Mouse (Mus musculus): ENCODE measurements around the gene Cabcoco1.

The Cabcoco1 gene

DNA sequence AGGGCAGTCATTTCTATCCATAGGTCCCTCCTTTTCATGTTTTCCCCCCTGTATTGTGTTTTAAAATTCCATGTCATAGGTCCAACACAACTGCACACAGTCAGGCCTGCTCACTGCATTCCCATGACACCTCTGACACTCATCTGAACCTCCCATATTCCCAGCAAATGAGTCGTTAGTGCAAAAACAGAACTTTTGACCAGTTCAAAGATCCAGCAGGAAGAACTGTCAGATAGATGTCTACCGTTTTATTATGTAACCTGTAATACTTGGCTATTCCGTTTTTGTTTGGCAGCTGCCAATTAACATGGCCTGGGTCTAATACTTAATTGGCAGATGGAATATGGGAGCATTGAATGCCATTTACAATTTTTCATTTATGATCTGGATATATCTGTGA lies 34.0 kb downstream of the Cabcoco1 start:
- no peak for DNase-seq (ENCODE audit: low read depth, low spot score)

DNA sequence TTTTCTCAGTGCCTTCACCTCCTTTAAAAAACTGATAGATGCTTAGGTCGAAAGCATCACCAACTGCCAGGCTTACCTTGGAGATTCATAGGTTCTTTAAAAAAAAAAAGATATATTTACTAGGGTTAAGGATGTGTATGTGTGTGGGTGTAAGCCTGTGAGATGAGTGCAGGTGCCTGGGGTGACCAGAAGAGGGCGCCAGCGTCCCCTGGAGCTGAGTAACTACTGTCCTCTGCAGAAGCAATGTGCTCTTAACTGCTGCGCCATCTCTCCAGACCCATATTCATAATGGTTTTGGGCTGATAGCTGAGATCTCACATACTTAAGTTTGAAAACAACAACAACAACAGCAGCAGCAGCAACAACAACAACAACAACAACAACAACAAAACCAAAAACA lies 35.5 kb downstream of the Cabcoco1 start:
- no peak for DNase-seq (ENCODE audit: low read depth, low spot score)

DNA sequence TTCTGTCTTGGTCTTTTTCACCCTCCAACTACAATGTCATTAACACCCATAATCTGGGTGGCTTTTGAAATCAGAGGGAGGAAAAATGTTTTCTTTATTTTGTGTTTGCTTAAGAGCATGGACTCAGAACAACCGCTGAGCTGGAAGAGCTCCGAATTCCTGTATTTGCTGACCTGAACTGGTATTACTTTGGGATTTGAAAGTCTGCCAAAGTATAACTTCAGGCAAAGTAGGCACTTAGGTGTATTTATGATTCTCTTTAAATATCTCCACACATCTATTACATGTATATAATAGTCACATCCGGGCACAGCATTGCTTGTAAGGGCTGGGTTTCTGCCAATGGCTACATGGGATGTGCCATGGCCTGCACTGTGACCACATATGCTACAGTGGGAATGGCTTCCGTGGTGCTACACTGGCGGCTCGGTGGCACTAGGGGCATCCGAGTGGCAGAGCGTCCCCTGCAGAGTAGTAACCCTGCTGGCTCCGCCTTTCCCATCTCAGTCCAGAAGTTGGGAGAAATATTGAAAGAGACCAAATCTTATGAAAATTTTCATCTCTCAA lies 37.0 kb downstream of the Cabcoco1 start:
- no peak for DNase-seq (ENCODE audit: low read depth, low spot score)

DNA sequence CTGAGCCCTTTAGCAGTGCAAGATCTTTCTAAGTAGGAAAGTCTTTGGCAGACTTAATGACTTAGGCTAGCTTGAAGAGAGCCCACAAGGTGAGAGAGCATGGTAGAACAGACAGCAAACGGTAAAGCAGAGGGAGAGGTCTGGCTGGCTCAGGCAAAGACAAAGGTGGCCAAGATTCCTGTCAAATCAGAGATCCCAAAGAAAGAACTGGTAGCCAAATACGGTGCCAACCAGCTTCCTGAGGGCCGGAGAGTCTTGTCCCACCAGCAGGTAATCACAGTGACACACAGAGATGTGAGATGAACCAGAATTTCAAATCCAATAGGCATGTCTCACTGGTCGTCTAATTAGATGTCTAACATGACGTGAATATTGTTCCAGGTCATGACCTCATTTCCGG lies 40.6 kb downstream of the Cabcoco1 start:
- no peak for DNase-seq (ENCODE audit: low read depth, low spot score)

DNA sequence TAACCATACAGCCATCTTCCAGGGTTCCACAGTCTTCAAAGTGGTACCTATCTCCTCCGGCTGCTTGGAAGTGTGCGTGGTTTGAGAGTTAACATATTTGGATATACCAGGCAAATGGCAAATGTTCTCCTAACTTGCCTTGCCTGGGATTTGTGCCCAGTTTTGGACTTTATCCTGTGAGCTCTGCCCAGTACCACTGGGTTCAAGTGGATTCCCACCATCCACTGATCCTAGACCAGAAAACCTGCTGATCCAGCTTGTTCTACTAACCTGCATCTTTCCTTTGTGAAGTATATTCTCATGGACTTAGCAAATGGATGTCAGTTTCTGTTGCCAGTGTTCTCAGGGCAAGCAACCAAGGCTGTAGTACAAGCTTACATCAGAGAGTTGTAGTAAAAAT lies 46.5 kb downstream of the Cabcoco1 start:
- no peak for DNase-seq (ENCODE audit: low read depth, low spot score)

DNA sequence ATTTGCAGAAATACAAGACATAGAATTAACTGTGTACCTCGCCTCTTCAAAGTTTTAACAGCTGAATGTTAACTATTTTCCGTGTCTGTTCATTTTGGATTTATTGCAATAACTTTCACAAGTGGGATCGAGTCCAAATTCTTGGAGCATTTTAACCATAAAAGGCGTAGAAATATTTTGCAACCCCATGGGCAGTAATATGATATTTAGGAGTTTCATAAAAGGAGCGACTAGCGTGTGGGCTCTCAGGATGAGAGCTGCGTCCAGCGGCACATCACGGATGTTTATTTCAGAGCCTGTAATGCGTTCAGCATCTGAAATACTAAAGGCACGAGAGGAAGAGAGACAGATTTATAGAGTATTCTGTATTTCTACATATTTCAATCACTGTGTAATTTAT lies 50.1 kb downstream of the Cabcoco1 start:
- no peak for DNase-seq (ENCODE audit: low read depth, low spot score)

DNA sequence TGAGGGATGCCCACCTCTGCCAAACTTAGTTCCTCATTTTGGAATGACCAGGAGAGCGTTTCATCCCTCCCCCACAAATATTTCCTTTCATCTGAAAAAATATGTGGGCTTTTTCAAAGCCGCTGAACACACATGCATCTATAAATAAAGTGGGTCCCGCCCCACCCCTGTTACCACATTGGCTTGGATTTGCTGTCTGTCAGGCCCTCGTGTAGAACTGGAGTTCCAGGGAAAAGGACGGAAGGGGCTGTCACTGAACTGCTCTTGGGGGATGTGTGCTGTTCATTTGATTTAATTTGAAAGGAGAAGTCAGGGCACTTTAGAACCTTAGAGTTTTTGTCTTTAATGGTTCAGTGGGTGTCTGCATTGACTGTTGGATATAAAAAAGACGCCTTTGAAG lies 50.9 kb downstream of the Cabcoco1 start:
- no peak for DNase-seq (ENCODE audit: low read depth, low spot score)

DNA sequence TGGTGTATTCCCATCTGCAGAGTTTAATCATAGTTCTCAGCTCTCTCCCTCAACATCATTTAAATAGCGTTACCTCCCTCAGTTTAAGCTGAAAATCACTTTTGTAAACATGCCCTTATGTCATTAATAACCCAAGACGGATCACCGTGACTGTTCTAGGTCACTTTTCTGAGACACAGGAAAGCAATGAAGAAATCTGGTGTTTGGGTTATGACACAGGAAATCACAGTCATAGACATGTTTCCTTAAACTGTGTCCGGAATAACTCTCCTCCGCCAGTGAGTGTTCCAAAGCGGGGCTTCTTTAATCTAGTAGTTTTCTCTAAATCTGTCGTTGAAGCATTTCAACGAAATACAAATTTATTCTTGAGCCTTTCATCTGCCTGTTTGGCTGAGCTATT lies 68.9 kb downstream of the Cabcoco1 start:
- no peak for DNase-seq (ENCODE audit: low read depth, low spot score)

DNA sequence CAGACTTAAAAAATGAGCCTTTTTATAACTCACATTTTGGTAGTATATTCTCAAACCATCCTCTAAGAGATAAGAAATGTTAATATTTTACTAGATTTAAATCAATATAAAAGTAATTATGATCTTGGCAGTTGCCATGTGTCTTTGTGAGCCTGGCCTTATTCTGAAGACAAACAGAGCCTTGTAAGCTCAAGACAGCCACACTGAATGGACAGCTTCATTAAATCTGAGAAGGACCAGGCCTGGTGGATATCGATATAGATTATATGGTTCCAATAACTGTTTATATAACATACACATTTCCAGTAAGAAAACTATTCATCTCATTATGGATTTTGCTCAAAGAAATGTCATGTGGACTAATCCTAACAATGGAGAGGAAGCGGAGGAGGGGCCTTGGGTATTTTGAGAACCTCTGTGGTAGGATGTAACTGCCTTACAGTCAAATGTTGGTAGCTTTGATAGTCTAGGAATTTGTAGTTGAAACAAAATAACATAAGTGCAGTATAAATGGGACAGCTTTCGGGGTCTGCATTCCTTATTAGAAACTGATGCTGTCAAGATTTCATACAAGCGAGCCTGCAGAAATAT lies 75.9 kb downstream of the Cabcoco1 start:
- DNase-seq (ENCODE audit: low read depth, low spot score), result no peak

DNA sequence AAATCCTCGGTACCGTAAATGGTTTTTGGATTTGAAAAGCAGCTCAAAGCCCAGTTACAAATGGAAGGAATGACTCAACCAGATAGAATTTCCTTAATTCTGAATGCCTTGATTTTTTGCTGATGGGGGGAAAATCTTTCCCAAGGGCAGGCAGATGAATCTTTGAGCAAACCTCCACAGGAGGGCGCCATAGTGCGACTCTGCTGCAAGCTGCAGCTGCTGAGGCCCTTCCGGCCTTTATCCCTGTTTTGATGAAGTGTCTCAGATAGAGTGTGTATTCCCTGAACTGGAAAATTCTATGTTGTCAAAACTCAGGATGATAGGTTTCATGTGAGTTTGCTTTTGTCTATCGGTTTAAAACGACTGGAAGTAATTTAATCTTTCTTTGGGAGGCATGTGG lies 76.8 kb downstream of the Cabcoco1 start:
- DNase-seq (ENCODE audit: low read depth, low spot score), result peak; percentile 83

DNA sequence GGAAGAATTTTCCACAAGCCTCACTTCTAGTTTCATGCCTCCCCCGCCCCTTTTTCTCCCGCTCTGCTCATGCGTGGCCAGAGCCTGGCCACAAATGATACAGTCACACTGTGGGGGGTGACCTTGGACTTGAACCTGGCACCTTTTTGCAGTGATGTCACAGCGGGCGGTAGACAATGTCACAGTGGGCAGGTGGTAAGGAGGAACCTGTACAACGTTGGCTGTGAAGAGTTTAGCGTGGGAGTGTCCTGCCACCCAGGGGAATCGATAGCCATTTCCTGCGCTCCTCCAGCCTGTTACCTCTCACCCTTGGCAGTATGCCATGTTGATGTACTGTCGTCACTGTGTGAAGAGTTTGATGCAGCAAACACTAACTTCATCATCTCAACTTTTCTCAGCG lies 81.9 kb downstream of the Cabcoco1 start:
- no peak for DNase-seq (ENCODE audit: low read depth, low spot score)

DNA sequence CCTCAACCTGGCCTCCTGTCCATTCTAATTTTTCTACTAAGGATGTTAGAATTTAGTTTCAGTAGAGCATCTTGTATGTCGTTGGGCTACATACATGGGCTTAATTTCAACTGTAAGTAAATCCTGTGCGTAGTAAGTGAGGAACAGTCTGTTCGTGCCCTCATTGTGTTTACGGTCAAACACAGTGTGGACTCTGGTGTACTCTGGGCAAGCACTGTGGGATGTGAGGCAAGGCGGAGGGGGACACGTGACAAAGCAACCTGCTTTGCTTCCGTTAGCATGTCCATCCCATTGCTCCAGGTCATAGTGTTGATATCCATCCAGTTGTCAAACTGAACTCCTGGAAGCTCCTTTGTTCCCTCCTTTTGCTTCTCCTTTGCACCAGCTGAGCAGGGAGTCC lies 84.7 kb downstream of the Cabcoco1 start:
- DNase-seq (ENCODE audit: low read depth, low spot score), result no peak

DNA sequence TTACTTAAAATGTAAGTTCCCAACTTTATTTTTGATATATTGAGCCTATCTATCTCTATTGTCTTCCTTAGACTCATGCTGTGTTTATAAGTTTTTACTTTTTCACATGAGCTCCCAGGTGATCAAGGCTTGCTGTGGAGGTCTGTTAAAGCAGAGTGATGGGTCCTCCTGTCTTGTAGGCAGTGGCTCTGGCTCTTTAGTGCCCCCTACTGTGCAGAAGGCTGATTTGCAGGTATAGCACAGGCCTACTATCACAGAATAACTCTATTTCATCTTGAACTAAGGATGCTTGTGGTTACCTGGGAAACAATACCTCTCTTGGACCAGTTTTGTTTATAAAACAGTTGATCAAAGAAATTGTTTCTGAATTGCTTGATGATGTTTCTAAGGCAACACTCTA lies 87.2 kb downstream of the Cabcoco1 start:
- no peak for DNase-seq (ENCODE audit: low read depth, low spot score)

DNA sequence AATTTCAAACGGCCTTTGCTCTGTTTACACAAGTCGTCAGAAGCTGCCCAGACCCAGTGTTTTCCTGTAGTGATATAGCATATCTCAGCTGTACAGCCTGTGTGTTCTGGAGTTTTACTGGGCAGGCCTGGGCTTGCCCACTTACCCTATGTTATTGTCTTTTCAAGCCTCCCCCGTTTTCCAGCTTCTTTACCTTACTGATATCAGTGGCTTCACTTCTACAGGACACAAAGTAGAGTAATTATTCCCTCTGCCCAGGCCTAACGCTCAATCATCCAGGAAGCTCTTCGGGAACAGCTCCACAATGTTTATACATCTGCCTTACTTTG lies 94.9 kb downstream of the Cabcoco1 start:
- no peak for DNase-seq (ENCODE audit: low read depth, low spot score)

DNA sequence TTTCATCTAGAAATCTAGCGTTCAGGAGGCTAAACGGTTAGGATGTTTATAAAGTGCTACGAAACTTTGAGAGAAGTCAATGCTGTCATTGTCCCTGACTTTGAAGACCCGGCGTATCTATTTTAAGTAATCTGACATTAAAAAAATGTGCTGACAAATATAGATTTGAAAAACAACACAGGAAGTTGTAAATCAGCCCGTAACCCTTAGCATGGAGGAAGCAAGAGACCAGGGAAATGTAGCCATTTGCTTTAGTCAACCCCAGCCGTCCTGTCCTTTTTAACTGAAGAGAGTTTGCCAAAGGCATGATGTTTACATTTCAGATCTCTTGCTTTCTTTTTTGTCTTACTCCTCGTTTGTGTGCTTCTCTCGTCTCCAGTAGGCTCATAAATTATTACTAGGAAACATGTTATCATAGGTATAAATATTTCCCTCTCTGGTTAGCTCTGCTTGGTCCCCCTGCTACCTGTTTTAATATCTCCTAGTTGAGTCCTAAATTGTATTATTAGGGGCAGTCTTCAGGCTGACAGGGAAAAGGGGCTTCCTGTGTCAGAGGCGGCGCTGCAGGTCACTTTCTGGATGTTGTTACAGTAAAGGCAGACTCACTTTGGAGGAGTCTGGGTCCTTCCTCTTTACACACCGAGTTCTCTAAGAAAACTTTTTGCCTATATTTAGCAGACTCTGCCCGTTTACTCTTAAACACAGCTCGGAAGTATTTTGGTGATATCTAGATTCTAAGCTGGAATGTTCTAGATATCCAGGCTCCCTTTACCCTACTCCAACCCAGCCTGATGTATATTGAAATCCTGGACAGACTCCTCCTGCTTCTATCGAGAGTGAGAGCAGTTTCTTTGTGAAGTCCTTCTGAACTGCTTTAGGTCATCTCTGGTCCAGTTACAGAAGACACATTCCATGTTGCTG lies 95.6 kb downstream of the Cabcoco1 start:
- DNase-seq (ENCODE audit: low read depth, low spot score), result no peak

DNA sequence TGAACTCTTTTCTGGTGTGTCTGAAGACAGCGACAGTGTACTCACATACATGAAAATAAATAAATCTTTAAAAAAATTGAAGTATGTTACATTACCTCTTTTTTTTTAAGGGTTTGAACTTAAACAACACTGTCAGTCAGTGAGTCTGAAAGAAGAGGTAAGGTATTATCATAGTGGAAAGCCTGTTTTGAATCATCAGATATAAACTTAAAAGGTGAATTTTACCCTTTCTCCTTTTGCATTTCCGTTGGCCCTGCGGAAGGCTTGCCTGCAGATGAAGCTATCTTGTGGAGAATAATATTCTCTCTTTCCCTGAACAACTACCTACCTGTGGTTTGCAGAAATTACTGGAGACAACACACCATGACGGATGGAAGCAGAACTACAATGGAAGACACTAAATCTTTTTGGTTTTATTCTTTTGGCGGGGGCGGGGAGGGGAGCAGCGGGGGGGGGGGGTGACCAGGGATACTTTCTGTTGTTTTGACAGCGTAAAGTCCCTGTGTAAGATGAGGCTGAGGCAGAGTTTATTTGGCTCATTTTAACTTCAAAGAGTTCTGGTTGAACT lies 96.4 kb downstream of the Cabcoco1 start:
- DNase-seq (ENCODE audit: low read depth, low spot score), result no peak

DNA sequence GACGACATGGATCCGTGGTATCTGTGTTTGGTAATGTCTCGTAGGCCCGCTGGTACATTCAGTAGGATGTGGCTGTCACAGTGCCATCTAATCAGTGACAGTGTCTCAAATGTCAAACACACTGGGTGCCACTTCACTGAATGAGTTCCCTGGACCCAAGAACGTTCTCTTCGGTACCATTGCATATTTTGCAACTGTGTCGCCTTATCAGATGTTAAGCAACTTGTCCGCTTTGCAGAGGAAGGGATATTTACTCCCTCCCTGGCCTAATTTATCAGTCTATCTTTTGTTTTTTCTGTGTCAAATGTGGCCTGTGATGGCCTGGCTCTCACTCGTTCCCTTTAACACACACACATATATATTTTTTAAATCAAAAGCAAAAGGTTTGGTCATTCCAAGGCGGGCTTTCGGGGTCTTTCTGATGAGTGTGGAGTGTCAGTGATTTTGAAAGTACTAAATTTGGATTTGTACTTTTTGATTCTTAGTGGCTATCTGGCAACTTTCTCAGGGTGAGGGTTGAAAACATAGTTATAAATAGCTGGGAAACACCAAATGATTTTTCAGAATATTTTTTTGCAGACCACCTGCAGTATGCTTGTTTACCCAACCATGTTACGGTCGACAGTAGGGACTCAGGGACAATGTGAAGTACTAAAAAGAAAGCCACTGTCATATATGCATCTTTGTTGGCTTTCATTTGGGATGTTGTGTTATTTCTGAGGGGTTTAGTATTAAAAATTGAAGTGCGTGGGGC lies 97.2 kb downstream of the Cabcoco1 start:
- DNase-seq (ENCODE audit: low read depth, low spot score), result no peak

DNA sequence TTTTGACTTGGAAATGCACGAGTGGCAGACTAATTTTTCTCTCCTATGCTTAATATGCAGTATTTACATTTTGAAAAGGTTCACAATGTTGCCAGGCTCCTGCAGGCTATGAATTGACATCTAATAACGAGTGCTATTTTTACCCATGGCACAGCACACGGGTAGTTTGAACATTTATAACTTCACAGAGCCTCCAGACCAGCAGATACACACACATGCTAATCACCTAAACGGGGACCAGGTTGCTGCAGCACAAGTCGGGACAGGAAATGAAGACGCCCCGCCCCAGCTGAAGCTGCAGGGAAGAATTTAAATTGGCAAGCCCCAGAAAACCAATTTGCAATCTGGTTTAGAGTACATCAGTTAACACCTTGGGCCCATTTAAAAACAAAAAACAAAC lies 98.6 kb downstream of the Cabcoco1 start:
- DNase-seq (ENCODE audit: low read depth, low spot score), result no peak

DNA sequence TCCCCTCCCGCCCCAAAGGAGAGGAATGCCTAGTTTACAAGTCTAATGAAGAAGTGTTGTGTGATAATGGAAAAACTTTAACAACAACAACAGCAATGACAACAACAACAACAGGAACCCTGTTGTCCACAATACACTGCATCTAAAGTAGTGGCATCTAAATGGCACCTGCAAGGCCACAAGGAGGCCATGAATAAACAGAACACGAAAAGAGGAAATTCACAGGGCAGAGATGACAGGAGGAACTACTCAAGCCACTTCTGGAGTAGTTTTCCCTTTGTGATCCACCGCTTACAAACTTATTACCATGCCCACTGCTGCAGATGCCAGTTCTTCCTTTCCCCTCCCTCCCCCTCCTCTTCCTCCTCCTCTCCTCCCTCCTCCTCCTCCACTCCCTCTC lies 99.0 kb downstream of the Cabcoco1 start:
- DNase-seq (ENCODE audit: low read depth, low spot score), result no peak

DNA sequence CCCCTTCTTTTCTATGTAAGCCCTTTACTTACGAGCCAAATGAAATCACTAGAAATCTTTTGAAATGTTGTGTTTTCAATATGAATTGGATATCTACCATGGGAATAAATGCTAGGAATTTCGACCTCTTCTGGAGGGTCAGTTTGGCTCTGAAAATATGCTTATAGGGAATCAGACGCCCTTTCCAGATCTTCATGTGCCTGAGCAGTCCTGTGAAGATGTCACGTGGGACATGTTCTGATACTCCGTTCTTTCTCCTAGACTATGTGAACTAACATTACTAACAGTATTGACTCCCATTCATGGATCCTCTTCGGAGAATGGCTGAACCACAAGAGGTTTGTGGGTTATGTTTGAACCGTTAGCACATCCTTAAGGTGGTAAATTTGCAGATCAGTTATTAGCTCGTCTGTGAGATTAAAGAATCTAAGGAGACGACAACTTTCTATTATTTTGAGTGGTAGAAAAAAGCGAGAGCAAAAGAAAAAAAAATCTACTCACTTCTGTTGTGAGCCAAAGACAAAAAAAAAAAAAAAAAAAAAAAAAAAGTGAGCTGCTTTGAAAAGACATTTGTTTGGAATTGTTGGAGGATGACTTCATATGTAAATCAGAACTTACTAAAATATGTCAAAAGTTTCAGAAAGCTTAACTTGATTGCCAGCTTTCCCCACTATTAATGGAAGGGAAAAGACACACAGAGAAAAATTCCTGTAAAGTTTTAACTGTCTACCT lies 99.6 kb downstream of the Cabcoco1 start:
- DNase-seq (ENCODE audit: low read depth, low spot score), result no peak

DNA sequence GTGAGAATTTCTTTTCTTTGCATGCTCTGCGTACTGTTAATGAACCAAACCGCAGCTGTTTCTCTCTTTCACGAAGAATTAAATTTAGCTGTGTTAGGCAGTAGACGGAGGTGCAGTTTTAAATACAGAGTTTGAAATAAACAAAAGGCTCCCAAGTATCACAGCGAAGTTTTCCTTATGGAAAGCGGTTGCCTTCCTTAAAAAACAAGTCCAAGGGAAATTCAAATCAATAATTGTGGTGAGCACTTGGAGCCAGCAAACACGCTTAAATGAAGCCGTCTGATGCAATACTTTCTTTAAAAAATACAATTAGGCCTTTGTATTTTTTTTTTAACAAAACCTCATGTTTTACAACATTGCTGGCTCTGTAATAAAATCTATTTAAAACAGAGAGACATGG lies 101.2 kb downstream of the Cabcoco1 start:
- no peak for DNase-seq (ENCODE audit: low read depth, low spot score)

Data from forelimb bud, embryonic 11.5 days (tissue).